Mouse (Mus musculus) ovary, postnatal 10 days (tissue): Measurements from ENCODE around the gene Ube2h.
"Not testable (repeated sequence)": the region's sequence is repeated elsewhere in the genome, so short reads cannot be mapped to it uniquely, and the experiment has no call there.

Source experiments
- DNase-seq: peaks from one replicate; pipeline ENCODE4 v3.0.0; 2022; ENCODE audit warnings: low spot score

The Ube2h gene

DNA sequence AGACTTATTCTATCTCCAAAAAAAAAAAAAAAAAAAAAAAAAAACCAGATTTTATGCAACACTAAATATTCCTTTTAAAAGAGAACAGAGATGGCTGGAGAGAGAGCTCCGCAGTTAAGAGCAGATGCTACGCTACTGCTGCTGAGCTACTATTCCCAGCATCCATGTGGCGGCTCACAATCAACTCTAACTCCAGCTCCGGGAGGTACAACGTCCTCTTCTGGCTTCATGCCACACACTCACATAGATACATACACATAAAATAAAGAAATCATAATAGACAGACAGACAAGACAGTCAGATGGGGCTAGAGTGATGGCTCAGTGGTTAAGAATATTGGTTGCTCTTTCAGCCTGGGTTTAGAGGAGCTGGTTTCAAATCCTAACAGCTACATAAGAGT is 58.9 kb downstream of the Ube2h start:
- no peak for DNase-seq

DNA sequence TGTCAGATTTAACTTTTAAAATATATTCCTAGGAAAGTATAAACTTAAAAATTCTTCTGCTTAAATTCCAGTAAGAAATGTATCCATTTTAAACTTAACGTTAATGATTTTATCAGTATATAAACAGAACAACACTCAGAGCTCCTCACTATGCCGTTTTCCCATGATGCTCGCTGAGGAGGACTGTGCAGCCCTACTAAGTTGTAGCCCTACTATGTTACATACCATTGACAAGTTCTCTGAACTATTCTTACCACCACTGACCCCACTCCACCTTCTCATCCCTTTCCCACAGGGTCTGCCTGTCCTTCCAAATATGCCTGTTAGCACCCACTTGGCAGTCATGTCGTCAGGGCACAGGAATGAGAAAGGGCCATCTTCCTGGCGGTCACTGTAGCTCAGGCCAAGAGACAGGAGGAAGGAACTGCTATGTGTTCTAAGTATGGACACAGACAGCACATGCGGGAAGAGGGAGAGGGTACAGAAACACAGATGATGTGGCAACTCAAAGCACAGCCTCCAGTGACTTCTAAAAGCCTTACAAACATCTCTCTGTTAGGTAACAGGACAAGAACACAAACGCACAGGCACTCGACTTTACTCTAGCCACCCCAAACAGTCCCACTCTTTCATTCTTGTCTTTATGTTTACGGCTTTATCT is 60.9 kb downstream of the Ube2h start:
- no peak for DNase-seq

DNA sequence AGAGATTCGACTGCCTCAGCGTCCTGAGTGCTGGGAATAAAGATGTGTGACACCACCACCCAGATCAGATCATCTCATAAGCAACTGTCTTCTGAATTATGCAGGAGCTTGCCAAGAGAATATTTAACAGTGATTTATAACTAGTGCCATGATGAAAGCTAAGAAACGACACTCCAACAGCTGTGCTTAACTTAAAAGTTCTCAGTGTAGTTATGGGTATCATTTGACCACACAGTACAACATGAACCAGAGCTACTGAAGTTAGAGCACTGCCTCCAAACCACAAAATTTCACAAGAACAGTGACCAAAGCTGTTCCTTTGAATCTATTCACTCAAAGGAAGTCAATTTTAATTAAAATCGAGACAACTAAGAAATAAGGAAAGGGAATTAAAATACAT is 61.4 kb downstream of the Ube2h start:
- no peak for DNase-seq

DNA sequence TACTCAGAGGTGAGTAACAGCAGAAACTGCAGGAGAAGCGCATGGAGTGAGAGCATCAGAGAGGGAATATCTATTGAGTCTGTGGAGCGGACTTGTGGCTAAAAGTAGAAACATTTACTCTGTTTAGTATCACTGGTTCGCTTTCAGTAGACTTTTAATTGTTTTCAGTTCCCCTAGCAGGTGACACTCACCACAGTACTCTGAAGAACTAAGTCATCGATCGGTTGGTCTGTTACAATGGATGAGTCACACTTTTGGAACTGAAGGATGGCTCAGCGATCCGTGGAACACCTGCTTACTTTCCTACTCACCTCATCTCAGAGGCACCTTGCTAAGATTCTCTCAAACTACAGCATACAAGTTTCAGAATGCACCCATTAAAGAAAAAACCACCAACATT is 64.2 kb downstream of the Ube2h start:
- DNase-seq = no peak

DNA sequence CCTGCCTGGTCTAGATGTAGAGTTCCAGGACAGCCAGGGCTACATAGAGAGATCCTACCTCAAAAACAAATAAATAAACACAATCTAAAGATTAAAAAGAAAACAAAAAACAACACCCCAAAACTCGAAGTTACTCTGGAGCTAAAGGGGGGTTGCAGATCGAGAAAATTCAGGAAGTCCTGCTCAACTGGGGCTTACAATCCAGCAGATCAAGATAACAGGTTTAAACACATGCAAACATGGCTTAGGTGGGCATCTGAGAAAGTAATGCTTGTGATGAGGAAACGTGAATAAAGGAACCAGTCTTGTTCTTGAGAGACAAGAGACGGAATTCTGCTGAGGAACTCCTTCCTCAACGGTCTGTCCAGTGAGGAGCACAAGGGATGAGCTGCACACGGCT is 65.1 kb downstream of the Ube2h start:
- DNase-seq = no peak

DNA sequence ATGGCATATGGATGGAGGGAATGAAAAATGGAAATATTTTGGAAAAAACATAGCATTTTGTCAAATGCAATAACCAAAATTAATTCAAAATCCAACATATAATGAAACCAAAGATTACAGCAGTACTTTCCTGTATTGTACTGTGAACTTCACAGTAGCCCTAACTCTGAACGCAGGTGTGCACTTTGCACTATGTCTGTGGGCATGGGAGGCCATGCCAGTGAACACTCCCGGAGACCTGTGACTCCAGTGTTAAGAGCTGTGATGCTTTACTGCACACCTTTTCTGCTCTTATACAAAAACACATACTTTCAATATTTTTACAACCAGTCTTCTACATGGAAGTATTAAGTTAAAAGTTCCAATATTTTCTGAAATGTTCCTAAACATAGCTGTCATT is 66.3 kb downstream of the Ube2h start:
- DNase-seq = no peak

DNA sequence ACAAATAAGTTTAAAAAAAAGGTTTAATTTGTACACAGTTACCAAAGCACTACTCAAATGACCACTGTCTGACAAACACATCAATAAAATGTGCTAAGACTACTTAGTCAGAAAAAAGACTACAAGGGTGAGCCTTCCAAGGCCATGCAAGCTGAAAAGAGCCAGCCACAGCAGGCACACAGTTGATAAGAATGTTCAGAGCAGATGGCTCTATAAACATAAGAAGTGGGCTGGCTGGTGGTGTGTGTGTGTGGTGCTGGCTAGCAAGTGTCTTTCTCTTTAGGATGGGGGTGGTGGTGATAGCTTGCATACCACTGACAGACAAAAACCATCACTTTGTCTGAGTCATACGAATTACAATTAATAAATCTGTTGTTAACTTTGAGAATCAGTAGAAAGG is 67.8 kb downstream of the Ube2h start:
- no peak for DNase-seq

DNA sequence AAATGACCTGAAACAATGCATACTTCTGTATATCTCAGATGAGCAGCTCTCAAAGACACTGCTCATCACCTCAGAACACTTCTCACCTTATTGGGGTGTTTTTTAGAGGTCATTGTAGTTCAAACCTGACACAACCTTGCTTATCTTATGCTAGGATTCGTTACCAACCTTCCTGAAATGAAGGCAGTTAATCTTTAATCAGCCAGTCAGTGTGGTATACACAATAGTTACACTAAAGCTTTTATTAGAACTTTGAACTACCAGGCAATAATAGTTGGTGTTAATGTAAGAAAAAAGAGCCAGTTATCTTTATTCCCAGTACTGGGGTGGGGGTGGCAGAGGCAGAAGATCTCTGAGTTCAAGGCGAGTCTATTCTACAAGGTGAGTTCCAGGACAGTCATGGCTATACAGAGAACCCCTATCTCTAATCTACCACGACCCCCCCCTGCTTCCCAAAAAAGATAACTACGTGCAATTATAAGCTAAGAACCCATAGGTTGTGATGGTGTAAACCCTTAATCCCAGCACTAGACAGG is 72.5 kb downstream of the Ube2h start:
- DNase-seq = no peak

DNA sequence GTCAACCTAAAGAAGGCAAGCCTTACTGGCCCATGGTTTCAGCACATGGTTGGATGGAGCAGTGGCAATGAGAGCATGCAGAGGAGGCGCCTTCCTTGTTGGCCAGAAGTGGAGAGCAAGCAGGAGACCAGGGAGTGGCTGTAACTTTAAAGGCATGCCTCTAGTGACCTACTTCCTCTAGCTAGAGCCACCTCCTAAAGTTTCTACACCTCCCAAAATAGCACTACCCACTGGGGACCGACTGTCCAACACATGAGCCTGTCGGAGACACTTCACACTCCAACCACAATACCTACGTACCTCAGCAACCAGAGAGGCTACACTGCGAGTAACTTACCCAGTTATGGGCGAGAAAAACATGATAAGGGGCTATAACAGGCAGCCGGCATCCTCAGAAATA is 74.1 kb downstream of the Ube2h start:
- DNase-seq = no peak

DNA sequence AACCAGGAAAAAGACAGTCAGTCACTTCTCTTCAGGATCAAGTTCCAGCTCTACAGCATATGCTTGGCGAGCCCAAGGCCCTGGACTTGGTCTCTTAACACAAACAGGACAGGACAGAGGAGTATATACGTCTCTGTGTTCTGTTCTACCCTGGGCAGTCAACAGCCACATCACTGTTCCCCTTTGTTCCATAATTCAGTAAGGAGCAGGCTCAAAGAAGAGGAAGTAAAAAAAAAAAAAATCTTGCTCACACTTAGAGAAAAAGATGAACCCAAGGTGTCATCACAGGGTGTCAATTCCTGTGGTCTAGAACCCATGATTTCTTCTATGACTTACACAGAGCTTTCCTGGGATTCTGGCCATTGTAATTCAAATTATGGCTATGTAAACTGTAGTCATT is 75.4 kb downstream of the Ube2h start:
- DNase-seq = no peak

DNA sequence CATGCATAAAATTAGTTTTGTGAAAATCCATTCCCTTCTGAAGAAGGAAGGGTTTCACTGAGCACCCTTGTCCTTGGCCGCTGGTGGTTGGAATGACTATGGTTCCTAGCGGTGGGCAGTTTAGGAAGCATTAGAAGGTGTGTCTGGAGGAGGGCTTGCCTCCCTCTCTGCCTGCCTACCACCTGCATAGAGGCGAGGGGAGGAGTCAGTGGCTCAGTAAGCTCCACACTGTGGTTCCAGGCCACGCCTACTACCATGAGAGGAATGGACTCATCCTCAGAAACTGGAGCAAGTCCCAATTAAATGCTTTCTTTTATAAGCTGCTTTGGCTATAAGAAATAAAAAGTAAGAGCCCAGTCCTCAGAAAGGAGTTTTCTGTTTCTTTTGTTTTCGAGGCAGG is 76.0 kb downstream of the Ube2h start:
- DNase-seq = no peak

DNA sequence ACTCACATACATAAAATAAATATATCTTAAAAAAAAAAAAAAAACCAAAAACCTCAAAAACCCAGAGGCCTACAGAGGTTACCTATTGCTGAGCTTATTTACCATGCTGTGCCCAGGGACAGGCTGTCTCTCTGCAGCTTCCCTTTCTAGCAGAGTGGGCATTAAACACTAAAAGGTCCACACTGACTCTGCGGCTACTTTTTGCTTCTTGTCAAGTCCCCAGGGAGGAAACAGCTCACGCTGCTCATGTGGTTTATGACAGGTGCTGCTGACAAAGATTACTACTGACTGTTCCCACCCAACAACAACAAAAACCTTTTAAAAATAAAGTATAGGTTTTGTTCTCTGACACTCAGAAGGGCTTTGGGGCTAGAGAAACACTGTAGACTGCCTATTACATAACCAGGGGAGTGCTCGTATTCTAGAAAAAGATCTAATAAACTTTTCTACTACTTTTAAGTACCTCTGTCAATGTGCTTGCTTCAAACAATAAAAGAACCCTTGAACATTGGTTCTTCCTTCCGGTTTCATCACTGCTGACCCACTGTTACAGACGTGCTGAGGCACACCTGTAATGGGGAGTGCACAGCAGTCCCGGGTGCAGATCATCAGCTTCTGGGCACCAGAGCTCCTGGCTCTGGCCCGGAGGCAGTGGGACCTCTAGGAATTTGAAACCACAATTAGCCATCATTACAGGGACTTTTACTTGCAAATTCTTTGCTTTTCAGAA is 77.2 kb downstream of the Ube2h start:
- DNase-seq = no peak

DNA sequence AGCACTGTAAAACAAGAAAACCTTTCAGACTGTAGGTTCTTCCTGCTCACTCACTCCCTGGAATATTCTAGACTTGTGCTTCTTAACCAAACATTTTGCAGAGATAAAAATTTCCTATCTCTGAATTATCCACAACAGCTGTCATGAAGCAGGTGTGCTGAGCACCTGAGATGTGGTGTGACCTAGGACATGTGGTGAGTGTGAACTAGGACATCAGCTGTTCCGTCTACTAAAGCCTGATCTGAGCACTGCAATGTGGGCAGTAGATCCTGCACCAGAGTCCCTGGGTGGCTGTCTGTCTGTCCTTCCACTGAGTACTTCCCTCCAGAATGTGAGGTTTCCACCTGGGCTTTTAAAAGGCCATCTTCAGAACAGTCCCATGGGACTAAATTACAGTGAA is 79.6 kb downstream of the Ube2h start:
- no peak for DNase-seq

DNA sequence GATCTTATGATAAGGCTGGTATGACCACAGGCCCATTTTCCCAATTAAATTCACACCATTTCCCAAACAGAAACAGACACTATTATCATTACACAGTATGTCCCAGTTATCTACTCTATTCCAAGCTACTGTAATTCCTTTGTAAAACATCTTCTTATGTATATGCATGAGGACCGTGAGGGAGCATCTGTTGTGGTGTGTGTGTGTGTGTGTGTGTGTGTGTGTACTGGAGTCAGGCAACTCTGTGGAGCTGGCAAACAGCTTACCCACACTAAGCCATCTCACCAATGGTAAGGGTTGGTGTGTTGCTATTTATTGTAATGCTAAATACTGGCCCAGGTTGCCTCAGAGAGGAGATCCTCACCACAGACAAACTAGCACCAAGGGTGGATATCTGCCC is 82.0 kb downstream of the Ube2h start:
- no peak for DNase-seq

DNA sequence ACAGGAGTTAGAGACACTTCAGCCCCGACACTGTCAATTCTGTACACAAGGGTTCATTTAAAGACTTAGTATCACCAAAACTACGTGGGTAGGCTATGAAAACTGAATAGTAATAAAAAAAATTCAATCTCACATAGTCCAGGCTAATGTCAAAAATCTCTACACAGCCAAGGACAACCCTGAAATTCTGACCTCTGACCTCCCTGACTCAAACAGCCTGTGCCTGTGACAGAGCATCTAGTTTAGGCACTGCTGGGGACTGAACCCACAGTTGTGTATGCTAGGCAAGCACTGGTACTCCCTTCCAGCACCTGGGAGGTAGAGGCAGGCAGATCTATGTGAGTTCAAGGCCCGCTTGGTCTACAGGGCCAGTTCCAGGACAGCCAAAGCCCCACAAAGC is 86.8 kb downstream of the Ube2h start:
- no peak for DNase-seq

DNA sequence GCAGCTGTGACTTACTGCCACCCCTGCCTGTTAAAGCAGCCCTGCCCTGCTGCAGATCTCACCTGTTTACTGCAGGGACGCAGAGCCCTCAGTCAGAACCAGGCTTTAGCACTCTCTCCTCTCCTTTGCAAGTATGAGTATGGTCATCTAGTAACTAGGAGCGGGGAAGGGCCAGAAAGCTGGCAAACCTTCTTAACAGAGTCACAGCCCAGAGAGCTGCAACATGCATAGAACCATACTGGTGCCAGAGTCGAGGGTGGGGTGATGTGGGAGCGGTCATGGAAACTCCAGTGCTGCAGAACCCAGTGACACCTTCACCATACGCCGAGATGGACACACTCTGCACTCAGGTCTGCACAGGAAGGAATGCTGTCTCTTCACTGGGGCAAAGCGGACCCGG is 91.9 kb downstream of the Ube2h start:
- DNase-seq = no peak

DNA sequence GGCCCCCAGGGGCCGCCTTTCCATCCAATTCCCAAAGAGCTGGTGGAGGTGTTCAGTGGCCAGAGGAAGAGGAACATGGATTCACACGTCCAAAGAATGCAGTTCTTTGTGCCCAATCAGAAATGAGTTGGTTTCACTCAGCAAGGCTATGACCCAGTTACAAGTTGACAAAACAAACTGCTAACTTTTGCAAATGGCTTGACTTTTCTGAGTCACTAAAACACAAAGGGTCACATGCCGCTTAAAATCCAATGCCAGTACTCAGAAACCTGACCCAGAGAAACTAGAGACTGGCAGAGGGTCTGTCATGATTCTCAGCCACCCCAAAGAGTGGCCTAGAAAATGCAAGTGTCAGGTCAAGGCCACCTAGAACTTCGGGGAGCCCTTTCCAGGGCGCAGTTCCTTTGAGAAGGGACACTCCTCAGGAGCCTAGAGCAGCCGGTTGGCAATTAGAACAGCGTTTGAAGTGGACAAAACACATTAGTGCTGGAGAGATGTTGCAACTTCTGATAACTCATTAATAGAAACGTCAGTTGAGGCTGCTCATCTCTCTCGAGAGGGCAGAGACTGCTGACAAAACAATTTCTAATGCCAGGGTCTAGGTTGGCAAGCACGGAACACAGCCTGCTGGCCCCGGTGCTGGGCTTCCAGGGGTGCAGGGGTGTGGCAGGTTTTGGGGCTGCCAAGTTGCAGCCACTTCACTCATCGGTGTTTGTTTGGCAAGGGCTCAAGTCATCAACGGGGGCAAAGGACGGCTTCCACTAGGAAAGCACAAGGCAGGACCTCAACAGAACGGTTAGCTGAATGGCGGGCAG is 92.5 kb downstream of the Ube2h start:
- no peak for DNase-seq

DNA sequence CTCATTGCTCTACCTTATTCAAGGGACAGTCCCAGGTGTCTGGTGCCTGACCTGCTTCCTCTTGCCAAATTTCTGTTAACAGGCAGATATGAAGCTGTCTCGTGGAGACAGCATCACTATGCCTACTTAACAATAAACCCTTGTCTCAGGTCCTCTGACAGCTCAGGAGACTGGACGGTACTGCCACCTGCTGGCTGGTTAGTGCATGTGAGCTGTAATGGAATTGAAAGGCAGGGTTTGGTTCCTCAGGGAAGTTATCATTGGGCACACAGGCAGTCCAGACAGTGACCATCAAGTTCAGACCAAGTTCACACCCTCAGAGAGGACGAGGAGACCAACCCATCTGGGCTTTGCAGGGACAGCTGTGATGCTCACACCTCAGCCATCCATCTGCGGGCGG is 93.6 kb downstream of the Ube2h start:
- no peak for DNase-seq

DNA sequence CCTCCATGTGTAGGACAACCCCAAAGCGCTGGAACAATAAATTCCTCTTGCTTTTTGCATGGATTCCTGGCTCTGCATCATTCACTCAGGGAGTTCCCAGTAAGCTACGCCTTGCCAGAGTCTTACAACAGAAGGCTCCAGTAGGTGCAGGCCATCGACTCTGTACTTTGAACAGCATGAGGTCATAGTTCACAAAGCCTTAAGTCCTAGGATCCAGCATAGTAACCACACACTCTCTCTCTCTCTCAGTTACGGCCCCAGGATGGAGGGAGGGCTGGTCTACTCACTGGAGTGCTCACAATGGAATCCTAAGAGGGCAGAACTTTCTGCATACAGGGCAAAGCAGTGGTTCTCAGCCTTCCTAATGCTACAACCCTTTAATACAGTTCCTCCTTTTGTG is 95.5 kb downstream of the Ube2h start:
- no peak for DNase-seq

DNA sequence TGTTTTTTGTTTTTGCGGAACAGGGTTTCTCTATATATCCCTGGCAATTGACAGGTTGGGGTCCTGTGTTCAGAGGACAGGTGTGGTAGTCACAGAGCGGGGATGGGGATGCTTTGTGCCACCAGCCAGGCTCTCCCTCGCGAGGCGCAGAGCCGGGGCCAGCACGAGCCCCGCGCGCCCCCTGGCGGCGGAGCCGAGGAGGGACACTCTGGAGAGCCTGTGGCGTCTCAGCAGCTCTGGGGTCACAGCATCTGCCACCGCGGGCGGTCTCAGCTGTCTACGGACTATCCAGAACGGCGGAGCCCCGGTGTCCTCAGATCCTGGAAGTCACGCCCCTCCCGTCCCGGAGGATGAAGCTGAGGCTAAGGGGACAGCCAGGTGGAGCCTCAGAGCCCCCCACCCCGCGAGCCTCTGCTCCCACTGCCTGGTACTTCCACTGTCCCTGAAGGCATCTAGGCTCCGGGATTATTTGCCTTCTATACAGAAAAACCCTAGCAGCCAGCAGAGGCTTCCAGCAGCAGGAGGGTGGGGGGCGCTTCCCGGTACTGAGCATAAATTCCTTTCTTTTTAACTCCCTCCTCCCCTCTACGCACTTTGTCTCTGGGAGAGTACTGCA is 98.6 kb downstream of the Ube2h start:
- peak; percentile 49 for DNase-seq

DNA sequence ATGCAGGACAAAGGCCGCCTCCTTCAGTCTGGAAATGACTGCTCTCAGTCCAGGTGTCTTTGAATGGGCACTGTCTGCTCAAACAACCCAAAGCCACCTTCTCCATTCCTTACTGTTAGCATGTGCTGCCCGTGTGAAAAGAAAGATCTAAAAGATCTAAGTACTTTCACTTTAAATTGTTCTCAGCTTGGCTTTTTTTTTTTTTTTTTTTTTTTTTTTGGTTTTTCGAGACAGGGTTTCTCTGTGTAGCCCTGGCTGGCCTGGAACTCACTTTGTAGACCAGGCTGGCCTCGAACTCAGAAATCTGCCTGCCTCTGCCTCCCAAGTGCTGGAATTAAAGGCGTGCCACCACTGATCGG is 99.2 kb downstream of the Ube2h start:
- not testable (repeated sequence) for DNase-seq

DNA sequence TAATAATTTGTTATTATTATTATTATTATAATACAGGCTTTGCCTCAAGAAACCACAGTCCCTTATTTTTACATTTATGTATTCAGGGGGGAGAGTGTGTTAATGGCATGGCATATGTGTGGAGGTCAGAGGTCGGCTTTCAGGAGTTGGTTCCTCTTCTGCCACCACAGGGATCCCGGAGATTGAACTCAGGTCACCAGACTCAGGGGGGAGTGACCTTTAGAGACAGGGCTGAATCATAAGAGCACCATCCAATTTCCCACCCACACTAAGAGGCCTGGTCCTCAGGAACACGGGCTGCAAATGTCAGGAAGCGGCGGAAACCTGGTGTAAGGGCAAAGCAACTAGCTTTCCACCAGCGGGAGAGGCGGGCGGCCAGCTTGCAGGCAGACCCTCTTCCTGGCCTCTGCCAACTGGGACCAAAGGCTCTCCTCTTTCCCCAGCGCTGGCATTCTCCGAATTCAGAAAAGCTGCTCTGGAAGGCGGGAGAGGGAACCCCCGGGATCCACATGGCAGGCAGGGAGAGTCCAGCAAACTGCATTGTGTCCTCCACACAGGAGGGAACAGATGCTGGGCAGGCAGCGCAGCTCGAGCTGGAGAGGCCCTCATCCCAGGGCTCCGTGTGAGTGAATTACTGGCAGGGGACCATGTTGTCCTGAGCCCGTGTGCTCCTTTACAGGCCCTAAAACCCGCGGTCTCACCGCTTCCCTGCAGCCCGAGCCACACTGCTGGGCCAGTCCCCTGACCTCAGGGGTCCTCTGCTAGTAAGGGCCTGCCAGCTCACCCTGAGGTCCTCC is 99.8 kb downstream of the Ube2h start:
- DNase-seq = no peak
